Mouse (Mus musculus) ES-E14 (cell line): ENCODE data around the gene Baiap3. TPM values are rescaled to one million over a fixed set of nuclear protein-coding genes. Genes with fewer than 3 reads are reported as not detected.

Source experiments
- DNase-seq: peaks from one replicate; pipeline ENCODE4 v3.0.0-alpha.2; 2013; ENCODE audit warnings: low read depth, low spot score
- H3K27ac ChIP-seq: 2 replicates; pipeline ENCODE4 v1.5.1; 2012; ENCODE audit warnings: low read depth, mild to moderate bottlenecking, low read length, moderate library complexity, mixed read lengths; ENCODE audit not compliant: poor library complexity, insufficient read depth, severe bottlenecking
- H3K36me3 ChIP-seq: 2 replicates; pipeline ENCODE4 v1.6.1; 2012; ENCODE audit warnings: mild to moderate bottlenecking, low read length, moderate library complexity, mixed read lengths; ENCODE audit not compliant: control insufficient read depth, poor library complexity, insufficient read depth, severe bottlenecking
- H3K4me1 ChIP-seq, 2 experiments: fragments of 150-350 bp in 1 of 2; sonication (generic) in 1 of 2; 2 replicates each; pipeline ENCODE4 v1.6.1; 2012; ENCODE audit warnings: low read length in 2 of 2, mild to moderate bottlenecking in 1 of 2, mixed read lengths in 1 of 2; ENCODE audit not compliant: control insufficient read depth in 2 of 2, insufficient read depth in 2 of 2, poor library complexity in 1 of 2
- H3K4me3 ChIP-seq, 2 experiments: fragments of 150-350 bp in 1 of 2; sonication (generic) in 1 of 2; 2 replicates each; pipeline ENCODE4 v1.5.1; 2012; ENCODE audit warnings: low read length in 2 of 2, low read depth in 1 of 2, mild to moderate bottlenecking in 1 of 2, mixed read lengths in 1 of 2; ENCODE audit not compliant: insufficient read depth in 1 of 2, poor library complexity in 1 of 2, severe bottlenecking in 1 of 2
- H3K9ac ChIP-seq: 2 replicates; pipeline ENCODE4 v1.6.1; 2012; ENCODE audit warnings: low read depth, mild to moderate bottlenecking, low read length, mixed read lengths; ENCODE audit not compliant: poor library complexity, insufficient read depth, severe bottlenecking
- H3K9me3 ChIP-seq: fragments of 150-350 bp; sonication (generic); 2 replicates; pipeline ENCODE4 v1.6.1; 2012; ENCODE audit warnings: low read depth, mild to moderate bottlenecking, low read length; ENCODE audit not compliant: control insufficient read depth, insufficient read depth
- CHD2 ChIP-seq: IDR thresholded peaks from 2 replicates; pipeline ENCODE4 v1.6.1; 2014; ENCODE audit warnings: mild to moderate bottlenecking, low read depth, low read length, inconsistent platforms
- HCFC1 ChIP-seq: IDR thresholded peaks from 2 replicates; pipeline ENCODE4 v1.6.1; 2012; ENCODE audit warnings: low read length, inconsistent platforms, borderline replicate concordance; ENCODE audit not compliant: insufficient read depth
- MAFK ChIP-seq: IDR thresholded peaks from 2 replicates; pipeline ENCODE4 v1.6.1; 2014; ENCODE audit warnings: mild to moderate bottlenecking, low read depth, low read length, inconsistent platforms; ENCODE audit not compliant: insufficient read depth
- ZC3H11A ChIP-seq: IDR thresholded peaks from 2 replicates; pipeline ENCODE4 v1.6.1; 2012; ENCODE audit warnings: low read depth, mild to moderate bottlenecking, inconsistent platforms, low read length, borderline replicate concordance
- ZNF384 ChIP-seq: IDR thresholded peaks from 2 replicates; pipeline ENCODE4 v1.6.1; 2012; ENCODE audit warnings: low read depth, low read length, inconsistent platforms
- in situ Hi-C, 2 experiments: fragments of 600-800 bp; cut with MboI; formaldehyde crosslinking; loops; one replicate each; pipeline ENCODE4 v1.15.1; 2025; ENCODE audit warnings: low sequenced_read_pairs in 2 of 2, inconsistent platforms in 1 of 2; ENCODE audit not compliant: unreplicated experiment in 2 of 2
- total RNA-seq: library from RNA; depleted of rRNA; stranded (reverse); fragments of 300-350 nt; gene quantifications from 2 replicates; pipeline ENCODE4 v1.2.3, GENCODE M21; 2012; rRNA removed

Baiap3 gene
- total RNA-seq: 1.4 and 1.9 TPM in 2 replicates

DNA sequence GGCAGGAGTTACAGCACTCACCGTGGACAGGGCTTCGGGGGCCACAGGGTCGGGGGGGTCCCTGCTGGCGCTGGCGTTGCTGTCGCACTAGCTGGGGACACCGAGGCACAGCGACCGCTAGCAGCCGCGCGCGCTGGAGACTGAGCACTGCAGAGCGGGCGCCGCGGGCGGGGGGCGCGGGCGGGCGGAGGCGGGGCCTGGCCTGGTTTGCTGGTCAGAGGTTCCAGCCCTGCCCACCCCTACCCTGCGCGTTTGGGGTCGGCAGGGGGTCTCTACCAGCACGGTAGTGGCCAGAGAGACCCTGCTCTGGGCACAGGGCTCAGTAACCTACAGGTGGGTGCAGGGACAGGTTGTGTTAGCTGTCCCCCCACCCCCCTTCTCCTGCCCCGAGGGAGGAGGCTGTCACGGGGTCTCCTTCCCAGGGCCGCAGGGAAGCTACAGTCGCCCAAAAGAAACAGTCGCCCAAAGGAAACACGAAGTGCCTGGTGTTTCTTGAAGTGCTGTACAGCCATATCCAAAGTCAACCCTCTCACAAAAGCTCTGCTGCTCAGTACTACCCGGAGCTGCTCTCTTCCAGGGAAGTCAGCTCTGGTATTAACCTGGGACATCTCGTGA lies at the start of gene Baiap3:
Gene Baiap3, minus strand, starts transcription at position 225 of the 615 bp plus-strand sequence.
- TF ChIP-seq MAFK: no peak
- TF ChIP-seq ZC3H11A: no peak
- TF ChIP-seq CHD2: no peak
- TF ChIP-seq ZNF384: no peak
- no peak for TF ChIP-seq HCFC1
- H3K27ac ChIP-seq: no peak within 1 kb of the TSS
- in situ Hi-C loops: no loop called here

DNA sequence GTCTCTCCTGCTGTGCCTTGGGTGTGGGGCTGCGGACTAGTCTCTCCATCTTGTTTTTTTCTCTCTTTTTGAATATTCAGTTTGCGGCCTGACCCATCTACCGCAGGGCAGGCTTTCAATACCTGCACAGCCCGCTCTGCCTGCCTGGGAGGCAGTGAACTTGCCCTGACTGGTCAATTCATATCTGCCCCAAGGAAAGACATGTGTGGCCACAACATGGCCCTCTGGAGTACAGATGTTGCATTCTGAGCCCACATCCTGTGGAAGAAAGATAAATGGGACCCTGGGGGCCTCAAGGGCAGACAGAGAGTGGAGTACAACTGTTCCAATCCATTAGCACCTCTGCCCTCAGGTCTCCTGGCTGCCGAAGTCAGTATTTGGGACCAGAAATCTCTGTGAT lies 41.9 kb upstream of the Baiap3 start, which contains the start of gene Prss34:
Gene Prss34, plus strand, starts transcription at position 301 of the 400 bp plus-strand sequence.
- H3K9ac ChIP-seq: no peak within 1 kb of the TSS
- in situ Hi-C loops: no loop called here

More for the DNA sequence above, at the start of gene Baiap3:
- peak within 1 kb of the TSS; percentile 60 to 69 for H3K4me3 ChIP-seq
- peaks cover 7% of the 10 kb centered on the region; the same call in 1 of the 2 replicates for H3K36me3 ChIP-seq
- peaks cover 0 to 9% of the 10 kb centered on the region in 2 experiments; a peak in 1 of 4 replicates for H3K4me1 ChIP-seq
- H3K9me3 ChIP-seq: no peaks in the 10 kb centered on the region
- H3K9ac ChIP-seq: peak within 1 kb of the TSS; percentile 43; the same call in 1 of the 2 replicates
- no peak for DNase-seq

DNA sequence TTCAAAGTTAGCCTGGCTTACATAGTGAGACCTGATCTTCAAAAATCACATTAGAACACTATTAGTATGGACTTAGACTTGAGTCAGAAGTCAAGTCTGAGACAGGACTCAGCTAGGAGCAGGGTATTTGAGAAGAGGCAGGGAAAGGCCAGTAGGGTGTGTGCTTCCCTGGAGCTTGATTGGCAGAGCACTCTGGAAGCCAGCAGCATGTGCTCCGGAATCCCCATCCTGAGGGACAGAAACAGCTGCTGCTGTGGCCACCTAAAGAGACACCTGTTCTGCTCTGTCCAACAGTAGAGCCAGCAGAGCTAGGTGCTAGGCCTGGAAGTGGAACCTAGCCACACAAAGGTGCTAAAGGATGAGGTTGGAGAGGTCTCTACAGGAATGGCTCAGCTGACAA lies 37.9 kb upstream of the Baiap3 start:
- no peak for DNase-seq
- peaks cover 0 to 2% of the 10 kb centered on the region in 2 experiments; a peak in 1 of 4 replicates for H3K4me1 ChIP-seq
- H3K4me3 ChIP-seq: no peak overlapping the region
- in situ Hi-C loops: no loop called here
- TF ChIP-seq MAFK: no peak
- TF ChIP-seq ZC3H11A: no peak
- TF ChIP-seq ZNF384: no peak
- TF ChIP-seq HCFC1: no peak
- TF ChIP-seq CHD2: no peak
- H3K9ac ChIP-seq: no peak overlapping the region
- no peaks in the 10 kb centered on the region for H3K36me3 ChIP-seq
- H3K9me3 ChIP-seq: no peaks in the 10 kb centered on the region
- H3K27ac ChIP-seq: no peak overlapping the region

More for the DNA sequence above, 41.9 kb upstream of the Baiap3 start, which contains the start of gene Prss34:
- Histone ChIP-seq H3K4me1 (no peaks in the 10 kb centered on the region), H3K9me3 (no peaks in the 10 kb centered on the region), H3K27ac (no peak within 1 kb of the TSS), H3K36me3 (no peaks in the 10 kb centered on the region), H3K4me3 (no peak within 1 kb of the TSS)
- no peak for DNase-seq
- TF ChIP-seq ZNF384: no peak
- TF ChIP-seq ZC3H11A: no peak
- no peak for TF ChIP-seq MAFK
- TF ChIP-seq HCFC1: no peak
- no peak for TF ChIP-seq CHD2

DNA sequence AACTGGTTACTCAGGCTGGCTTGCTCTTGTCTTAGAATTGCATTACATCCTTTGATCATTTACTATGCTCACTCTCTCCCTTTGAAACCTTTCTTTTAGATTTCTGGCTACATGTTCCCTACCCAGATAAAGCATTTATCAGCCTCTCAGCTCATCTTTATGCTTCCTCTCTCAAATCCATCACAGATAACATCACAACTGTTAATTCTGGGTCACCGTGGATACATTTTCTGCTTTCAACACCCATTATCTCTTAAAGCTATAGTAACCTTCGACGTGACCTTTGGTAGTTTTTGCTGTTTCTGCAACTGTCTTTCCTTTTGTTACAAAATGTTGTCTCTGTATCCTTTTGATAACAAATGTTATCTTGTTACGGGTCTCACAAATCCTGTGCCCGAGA lies 37.3 kb upstream of the Baiap3 start:
- no peak for DNase-seq
- Histone ChIP-seq H3K4me1 (peaks cover 0 to 2% of the 10 kb centered on the region in 2 experiments; a peak in 1 of 4 replicates), H3K36me3 (no peaks in the 10 kb centered on the region), H3K9me3 (no peaks in the 10 kb centered on the region), H3K9ac (no peak overlapping the region), H3K4me3 (no peak overlapping the region), H3K27ac (no peak overlapping the region)
- in situ Hi-C loops: no loop called here
- TF ChIP-seq HCFC1 (no peak), ZC3H11A (no peak), ZNF384 (no peak), CHD2 (no peak), MAFK (no peak)

DNA sequence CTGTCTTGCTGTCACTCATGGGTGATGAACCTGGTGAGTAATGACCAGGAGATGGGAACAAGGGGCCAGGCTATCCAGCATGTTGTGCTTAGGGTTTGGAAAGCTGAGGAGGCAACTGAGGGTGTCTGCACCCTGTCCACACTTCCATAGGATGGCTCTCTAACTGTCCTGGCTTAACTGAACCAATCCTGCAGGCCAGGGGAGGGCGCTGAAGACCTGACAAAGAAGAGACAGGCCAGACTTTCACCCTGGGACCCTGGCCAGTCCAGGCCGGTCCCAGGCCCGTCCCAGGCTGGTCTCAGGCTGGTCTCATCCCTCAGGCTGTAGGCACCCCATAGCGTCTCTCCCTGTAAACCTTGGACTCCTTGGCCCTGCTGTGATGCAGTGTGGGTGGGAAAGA lies 34.2 kb upstream of the Baiap3 start:
- H3K36me3 ChIP-seq: no peaks in the 10 kb centered on the region
- in situ Hi-C loops: no loop called here
- H3K9me3 ChIP-seq: no peaks in the 10 kb centered on the region
- no peak for DNase-seq
- no peak for TF ChIP-seq CHD2
- no peak for TF ChIP-seq MAFK
- no peak for TF ChIP-seq HCFC1
- no peak for TF ChIP-seq ZNF384
- TF ChIP-seq ZC3H11A: no peak
- H3K9ac ChIP-seq: no peak overlapping the region
- H3K4me1 ChIP-seq: peaks cover 0 to 3% of the 10 kb centered on the region in 2 experiments; a peak in 1 of 4 replicates
- no peak overlapping the region for H3K4me3 ChIP-seq
- no peak overlapping the region for H3K27ac ChIP-seq
